Mouse (Mus musculus) cerebral cortex, adult 2 months (tissue): ENCODE results near the gene Tbl1x.

ENCODE experiments used
- WGBS: fragments of 180-500 bp; shearing (Covaris S2); methylation state at CpG from one replicate; pipeline ENCODE4 v1.1.7; 2018; 5-methylcytosine and 5-hydroxymethylcytosine counted together

Tbl1x gene

GRCm38 (mm10) chrX:77510371-77511300 lies at the start of gene Tbl1x:
Tbl1x (plus strand) TSS chrX:77511013.
- WGBS: 3% methylated on average over 63 of the region's 76 CpGs

- 29% methylated on average over 1 of the region's 1 CpGs for WGBS
Measured at GRCm38 (mm10) chrX:77469216-77469615, 41.6 kb upstream of the Tbl1x start.

- 87% methylated on average over 1 of the region's 1 CpGs for WGBS
Measured at GRCm38 (mm10) chrX:77472858-77473257, 38.0 kb upstream of the Tbl1x start.

DNA sequence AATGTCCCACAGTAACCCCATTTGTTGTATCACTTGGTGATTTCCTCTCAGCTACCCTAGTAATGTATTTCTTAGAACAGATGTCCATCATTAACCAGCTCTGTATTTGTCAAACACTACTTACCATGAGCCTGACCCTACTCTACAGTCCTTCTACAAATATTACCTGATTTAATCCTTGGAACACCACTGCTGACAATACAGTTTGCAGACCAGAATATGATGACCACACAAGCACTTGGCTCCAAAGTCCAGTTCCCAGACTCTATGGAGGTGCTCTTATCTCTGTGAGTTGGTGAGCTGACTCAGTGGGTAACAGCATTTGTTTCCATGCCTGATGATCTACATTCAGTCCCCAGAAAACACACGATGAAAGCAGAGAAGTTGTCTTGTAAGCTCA lies 37.3 kb upstream of the Tbl1x start:
- 70% methylated on average over 1 of the region's 1 CpGs for WGBS

DNA sequence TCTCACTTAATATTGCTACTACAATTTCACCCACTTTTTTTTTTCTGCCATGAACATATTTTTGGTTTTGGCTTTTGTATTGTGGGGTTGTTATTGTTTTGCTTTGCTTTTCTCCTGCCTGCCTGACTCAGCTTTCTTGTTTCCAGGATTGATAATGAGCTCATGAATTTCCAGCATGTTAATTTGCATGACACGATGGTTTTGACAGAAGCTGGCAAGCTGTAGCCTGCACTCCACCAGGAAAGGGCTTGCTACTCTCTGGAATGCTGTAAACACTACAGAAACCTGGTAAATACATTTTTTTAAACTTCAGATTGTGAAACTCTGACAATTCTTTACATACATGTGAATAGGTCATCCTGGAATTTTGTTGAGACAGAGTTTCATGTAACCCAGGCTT lies 36.3 kb upstream of the Tbl1x start:
- 19% methylated on average over 1 of the region's 1 CpGs for WGBS

DNA sequence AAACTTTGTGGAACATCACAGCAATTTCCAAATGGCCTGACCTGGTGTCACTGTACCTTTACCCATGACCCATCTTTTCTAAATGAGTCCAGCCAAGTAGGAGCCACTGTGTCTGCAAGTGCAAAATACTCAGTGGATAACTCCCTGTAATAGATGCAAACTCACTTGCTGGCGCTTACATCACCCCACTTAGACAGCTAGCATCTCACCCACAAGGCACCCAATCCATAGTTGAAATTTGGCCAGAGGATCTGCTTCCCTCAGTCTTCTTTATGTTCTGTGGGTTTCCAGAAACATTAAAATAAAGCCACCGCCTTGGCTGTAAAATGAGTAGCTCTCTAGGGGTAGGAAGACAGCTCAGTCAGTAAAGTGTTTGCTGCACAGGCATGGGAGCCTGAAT lies 33.3 kb upstream of the Tbl1x start:
- WGBS: 69% methylated on average over 2 of the region's 2 CpGs

GRCm38 (mm10) chrX:77487922-77488799 lies 22.7 kb upstream of the Tbl1x start:
- 23% methylated on average over 7 of the region's 7 CpGs for WGBS

DNA sequence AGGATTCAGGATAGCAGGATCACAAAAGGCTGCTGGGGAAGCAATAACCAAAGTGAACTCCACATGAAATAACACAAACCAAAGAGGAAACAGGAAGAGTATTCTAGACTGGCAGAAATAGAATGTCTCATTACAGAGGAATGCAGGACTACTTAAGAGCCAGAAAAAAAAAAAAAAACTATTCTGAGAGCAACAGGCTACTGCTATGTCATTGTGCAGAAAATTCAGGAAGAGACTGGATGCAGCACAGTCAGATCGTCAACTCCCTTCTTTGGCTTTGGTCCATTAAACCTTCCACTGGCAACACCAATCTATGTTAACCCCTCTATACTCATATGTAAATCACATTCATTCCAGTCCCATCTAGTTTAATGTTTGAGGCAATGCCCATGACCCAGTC lies 20.7 kb upstream of the Tbl1x start:
- 54% methylated on average over 1 of the region's 1 CpGs for WGBS

DNA sequence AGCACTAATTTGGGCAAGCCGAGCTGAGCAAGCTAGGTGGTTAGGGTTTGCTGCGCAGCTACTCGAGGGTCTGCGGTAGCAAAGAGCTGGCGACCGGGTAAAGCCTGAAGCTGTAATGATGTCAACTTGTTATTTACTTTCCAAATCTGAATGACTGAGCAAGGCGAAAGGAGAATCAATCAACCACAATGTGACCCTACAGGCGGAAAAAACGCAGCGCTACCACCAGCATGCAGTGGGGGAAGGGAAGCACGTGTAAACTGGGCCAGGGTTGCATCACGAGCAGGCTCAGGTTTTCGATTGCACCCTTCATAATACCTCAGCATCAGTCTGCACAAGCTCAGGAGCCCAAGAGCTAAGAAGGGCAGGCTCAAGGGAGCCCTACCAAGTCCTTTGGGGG lies 1.7 kb upstream of the Tbl1x start:
- WGBS: 8% methylated on average over 13 of the region's 13 CpGs

DNA sequence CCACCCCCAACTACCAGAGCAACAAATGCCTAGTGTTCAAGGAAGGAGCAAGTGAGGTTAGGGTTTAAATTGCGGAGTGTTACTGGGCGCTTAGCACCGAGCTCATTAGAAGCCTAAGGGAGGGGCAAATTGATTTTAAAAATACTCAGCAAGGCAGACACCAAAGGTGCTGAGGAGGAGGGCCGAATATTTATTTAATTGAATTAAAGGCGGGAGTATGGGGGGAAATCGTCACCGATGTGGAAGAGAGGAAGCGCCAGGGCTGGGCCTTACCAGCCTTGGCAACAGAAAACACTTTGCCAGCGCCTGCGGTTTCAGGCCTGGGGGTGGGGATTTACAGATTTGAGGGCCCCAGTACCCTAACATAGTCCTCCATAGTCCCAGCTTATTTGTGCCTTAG lies 1.0 kb upstream of the Tbl1x start:
- 10% methylated on average over 10 of the region's 10 CpGs for WGBS

DNA sequence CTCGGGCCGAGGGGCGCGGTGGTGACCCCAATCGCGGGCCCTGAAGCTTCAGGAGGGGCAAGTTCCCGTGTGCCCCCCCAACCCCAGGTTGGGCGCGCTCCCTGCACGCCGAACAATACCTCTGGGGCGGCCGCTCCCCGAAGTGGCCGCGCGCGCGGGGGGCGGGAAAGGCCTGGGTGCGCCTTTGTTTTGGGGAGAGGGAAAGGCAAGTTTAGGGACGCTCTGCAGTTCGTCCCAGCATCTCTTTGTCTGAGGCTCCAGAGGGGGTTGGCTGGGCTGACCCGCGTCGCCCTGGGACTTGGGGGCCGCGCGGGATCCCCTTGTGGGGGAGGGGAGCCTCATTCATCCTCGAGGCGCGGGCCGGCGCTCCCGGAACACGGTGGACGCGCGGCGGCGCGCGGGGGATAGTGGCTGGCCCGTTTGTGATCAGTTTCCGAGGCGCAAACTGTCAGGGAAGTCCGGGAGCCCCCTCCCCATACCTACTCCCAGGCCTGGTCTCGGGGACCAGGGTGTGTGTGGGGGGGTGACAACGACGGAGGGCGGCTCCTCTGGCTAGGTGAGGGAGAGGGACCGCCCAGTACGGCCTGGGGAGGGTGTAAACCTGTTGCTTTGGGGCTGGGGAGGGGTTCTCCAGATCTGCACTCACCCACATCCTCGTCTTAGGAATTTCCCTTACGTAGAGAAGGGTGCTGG lies 634 bp downstream of the Tbl1x start:
- 11% methylated on average over 47 of the region's 55 CpGs for WGBS

- WGBS: 5% methylated on average over 12 of the region's 12 CpGs
Measured at GRCm38 (mm10) chrX:77511994-77512485, 1.2 kb downstream of the Tbl1x start.

DNA sequence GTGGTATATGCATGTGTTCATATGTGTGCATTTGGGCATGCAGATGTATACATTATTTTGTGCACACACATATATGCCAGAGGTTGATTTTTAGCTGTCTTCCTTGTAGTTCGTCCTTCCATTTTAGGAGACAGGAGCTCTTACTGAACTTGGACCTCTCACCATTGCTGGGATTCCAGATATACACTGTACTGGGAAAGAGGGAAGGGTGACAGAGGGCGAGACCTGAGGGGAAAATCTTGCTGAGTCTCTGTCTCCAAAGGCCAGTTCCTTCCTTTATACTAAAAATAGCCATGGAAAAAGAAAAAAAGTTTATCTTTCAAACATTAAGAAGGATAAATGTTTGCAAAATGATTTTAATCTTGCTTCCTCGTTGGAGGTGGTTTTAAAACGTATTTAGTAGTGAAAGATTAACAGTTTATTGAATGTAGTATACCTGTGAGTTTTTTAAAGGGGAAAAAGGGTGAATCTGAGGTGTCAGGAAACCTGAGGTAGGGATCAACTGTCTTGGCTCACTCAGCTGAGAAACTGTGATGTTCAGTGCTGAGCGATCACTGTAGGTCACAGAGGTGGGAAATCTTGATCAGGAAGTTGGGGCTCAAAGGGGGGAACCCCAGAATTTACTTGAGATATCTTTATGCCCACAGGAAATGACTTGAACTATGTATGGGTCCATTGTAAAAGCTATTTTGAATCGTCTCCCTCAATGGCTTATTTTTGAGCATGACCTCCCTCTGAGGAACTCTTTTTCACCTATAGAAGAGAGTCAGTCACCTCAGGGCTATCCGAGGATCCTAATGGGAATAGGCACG lies 6.7 kb downstream of the Tbl1x start:
- 44% methylated on average over 8 of the region's 8 CpGs for WGBS

- WGBS: 68% methylated on average over 1 of the region's 1 CpGs
Measured at GRCm38 (mm10) chrX:77518929-77519328, 8.1 kb downstream of the Tbl1x start.

DNA sequence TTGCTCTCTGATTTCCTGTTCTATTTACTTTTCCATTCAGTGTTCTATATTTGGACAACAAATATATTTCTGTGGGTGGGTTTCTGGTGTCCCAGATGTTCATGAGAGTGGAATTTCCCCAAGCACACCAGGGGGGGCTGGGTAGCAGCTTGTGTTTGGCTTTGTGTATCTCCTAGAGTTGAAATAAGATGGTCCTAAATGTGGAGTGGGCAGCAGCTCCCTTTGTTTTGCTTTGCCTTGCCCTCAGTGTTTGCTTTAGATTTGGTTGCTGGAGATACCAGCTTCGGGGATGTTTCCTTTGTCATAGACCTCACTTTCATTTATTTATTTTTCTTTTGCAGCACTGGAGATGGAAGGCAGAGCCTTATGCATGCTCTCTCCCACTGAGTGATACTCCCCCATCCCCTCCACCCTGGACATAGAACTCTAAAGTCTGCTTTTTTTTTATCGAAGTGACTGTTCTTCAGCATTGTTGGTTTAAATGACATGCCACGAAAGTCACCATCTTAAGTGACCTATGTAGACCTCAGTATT lies 12.1 kb downstream of the Tbl1x start:
- WGBS: 45% methylated on average over 3 of the region's 3 CpGs

- 71% methylated on average over 1 of the region's 1 CpGs for WGBS
Measured at GRCm38 (mm10) chrX:77525179-77525578, 14.4 kb downstream of the Tbl1x start.

DNA sequence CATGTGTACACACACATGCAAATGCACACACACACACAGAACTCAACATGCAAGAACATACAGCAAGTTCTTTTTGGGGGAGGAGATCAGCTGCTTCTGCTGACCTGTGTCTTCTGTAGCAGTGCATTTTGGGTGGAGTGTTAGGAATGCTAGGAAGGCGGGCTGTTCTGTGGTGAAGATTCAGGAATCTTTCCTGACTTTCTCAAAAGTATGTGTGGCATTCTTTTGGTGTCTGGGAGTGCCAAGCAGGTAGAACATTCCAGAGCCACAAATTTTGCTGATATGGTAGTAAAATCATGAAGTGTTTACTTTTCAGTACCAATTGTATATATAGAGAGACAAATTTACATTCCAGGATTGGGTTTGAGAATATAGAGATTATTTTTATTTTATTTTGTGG lies 17.6 kb downstream of the Tbl1x start:
- 100% methylated on average over 1 of the region's 1 CpGs for WGBS

- 94% methylated on average over 3 of the region's 5 CpGs for WGBS
Measured at GRCm38 (mm10) chrX:77530997-77531396, 20.2 kb downstream of the Tbl1x start.

GRCm38 (mm10) chrX:77533922-77534321 lies 23.1 kb downstream of the Tbl1x start:
- WGBS: 39% methylated on average over 2 of the region's 2 CpGs

GRCm38 (mm10) chrX:77539770-77540169 lies 29.0 kb downstream of the Tbl1x start:
- WGBS: 92% methylated on average over 4 of the region's 4 CpGs

GRCm38 (mm10) chrX:77544550-77544949 lies 33.7 kb downstream of the Tbl1x start:
- 75% methylated on average over 4 of the region's 4 CpGs for WGBS
